Mouse (Mus musculus): ENCODE results near the gene Prune1.
"Not testable (repeated sequence)": the region's sequence is repeated elsewhere in the genome, so short reads cannot be mapped to it uniquely, and the experiment has no call there.

GRCm38 (mm10) chr3:95212889-95213608 is 68.8 kb downstream of the Prune1 start:
- TF ChIP-seq CTCF (IDR thresholded peaks at IDR 0.05; ENCODE audit: low read depth), result peak; percentile 20; the same call in 1 of the 2 replicates
- not testable (repeated sequence) for TF ChIP-seq EP300 (IDR thresholded peaks at IDR 0.05; ENCODE audit: low read depth)
